Mouse (Mus musculus) cerebellum, postnatal 25 days (tissue): Measurements from ENCODE around the gene Vmn1r177.
"Not testable (repeated sequence)": the region's sequence is repeated elsewhere in the genome, so short reads cannot be mapped to it uniquely, and the experiment has no call there.

Experiments
- DNase-seq, 2 experiments: peaks; one replicate each; pipeline ENCODE4 v3.0.0; 2021; ENCODE audit warnings: mixed read lengths in 2 of 2

The Vmn1r177 gene

DNA sequence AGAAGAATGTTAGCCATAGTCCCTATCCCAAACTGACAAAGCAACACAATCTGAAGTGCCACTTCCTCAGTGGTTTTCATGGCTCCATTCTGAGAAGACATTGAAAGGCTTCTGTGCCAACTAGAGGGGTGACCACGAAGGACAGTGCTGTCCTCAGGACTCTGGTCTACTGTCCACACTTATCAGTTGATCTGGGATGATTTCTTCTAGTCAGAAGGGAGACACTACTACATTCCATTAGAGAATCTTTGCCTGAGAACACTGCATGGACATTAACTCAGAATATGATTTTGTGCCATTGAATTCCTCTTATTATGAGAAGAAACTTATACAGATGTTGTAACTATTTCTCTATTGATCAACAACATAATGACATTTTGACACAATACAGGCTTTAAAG is at the start of gene Vmn1r177:
Vmn1r177 (minus strand) TSS at position 101 of the 400 bp plus-strand sequence.
- not testable (repeated sequence) for DNase-seq

DNA sequence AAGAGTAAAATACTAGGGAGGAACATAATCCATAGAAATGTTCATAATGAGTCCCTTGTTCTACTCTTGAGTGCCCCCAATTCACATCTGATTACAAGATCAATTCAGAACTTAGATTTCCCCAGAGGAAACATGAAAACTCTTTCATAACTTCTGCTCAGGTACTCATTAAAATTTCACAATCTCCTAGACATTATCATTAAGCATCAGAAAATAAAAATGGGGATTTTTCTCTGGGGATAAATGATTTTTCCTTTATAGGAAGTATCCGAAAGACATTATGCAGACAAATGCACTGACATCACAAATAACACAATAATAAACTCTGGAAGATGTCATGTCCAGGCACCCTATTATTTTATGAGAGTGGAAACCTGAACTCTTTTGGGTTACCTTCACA is 25.5 kb upstream of the Vmn1r177 start, which contains the start of gene Vmn1r178:
Vmn1r178 (plus strand) TSS at position 301 of the 400 bp plus-strand sequence.
- DNase-seq: no peak

DNA sequence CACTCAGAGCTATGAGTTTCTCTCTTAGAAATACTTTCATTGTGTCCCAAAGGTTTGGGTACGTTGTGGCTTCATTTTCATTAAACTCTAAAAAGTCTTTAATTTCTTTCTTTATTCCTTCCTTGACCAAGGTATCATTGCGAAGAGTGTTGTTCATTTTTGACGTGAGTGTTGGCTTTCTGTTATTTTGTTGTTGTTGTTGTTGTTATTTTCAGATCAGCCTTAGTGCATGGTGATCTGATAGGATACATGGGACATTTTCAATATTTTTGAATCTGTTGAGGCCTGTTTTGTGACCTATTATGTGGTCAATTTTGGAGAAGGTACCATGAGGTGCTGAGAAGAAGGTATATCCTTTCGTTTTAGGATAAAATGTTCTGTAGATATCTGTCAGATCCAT is 10.7 kb upstream of the Vmn1r177 start:
- not testable (repeated sequence) for DNase-seq

DNA sequence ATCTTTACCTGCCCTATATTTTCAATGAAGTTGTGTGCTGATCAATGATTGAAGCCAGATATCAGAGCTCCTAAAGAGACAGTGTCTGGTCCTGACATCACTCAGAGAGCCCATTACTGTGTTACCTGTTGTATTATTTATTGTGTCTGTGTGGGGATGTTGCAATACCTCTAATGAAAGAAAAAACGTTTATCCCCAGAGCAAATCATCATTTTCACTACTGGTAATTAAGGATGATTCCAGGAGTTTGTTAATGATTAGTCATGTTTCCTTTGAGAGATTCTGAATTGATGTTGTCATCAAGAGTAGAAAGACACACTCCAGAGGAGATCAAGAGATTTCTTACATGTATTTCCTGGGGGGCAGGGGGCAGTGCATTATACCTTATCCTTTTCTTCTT is 29.0 kb downstream of the Vmn1r177 start, which contains the start of gene Vmn1r176:
Vmn1r176 (minus strand) TSS at position 101 of the 400 bp plus-strand sequence.
- DNase-seq: not testable (repeated sequence)
